Mouse (Mus musculus) Patski (cell line): ENCODE results near the gene Skint3. TPM values are rescaled to one million over a fixed set of nuclear protein-coding genes. Genes with fewer than 3 reads are reported as not detected.
A peak's percentile ranks its signal among the peaks of the same experiment; 100 is the strongest.
"Not testable (repeated sequence)": the region's sequence is repeated elsewhere in the genome, so short reads cannot be mapped to it uniquely, and the experiment has no call there.

Experiments
- ATAC-seq: fragments of 100-300 bp; one replicate; pipeline ENCODE4 v1.8.0; 2021
- CTCF ChIA-PET: fragments of 350-600 bp; sonication (Branson Sonifier 250); formaldehyde crosslinking; loops from one replicate; lab custom pipeline; 2022; ENCODE audit warnings: inconsistent platforms; lab: Charles Lee
- POLR2A ChIA-PET: fragments of 350-600 bp; sonication (Branson Sonifier 250); formaldehyde crosslinking; loops from one replicate; lab custom pipeline; 2022; ENCODE audit warnings: antibody characterized with exemption, inconsistent platforms; lab: Charles Lee
- DNase-seq: peaks from one replicate; pipeline ENCODE4 v3.0.0-alpha.2; 2011; ENCODE audit warnings: low read depth, low spot score
- H3K27me3 ChIP-seq: fragments of 371-371 bp; one replicate; pipeline ENCODE4 v1.5.1; 2021
- CTCF ChIP-seq: fragments of 100-300 bp; IDR thresholded peaks from one replicate; pipeline ENCODE4 v1.5.1; 2021
- in situ Hi-C: fragments of 300-500 bp; cut with MboI; formaldehyde crosslinking; loops from 3 replicates; pipeline ENCODE4 v1.11.1; 2018; ENCODE audit warnings: low pct_unique_long_range_greater_than_20kb, mixed read lengths
- polyA plus RNA-seq: library from polyadenylated mRNA; unstranded; gene quantifications from one replicate; pipeline ENCODE4 v1.2.3, GENCODE M21; 2021

Skint3 gene
- polyA plus RNA-seq = not detected

DNA sequence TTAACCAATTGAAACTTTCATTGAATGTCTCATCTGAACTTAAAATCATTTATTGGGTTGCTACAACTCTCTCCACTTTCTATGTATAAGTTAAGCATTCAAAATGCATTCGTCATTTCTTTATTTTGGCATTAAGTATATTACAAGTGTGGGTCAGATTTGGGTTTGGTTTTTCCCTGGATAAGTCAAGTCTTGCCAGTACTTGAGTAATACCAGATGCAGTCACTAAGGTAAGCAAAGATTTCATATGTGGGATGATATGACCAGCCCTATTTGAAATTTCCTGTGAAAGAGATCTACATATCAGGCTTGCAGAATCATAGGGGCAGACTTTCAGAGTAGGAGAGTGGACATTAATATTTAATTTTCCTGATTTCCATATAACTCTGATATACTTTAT is at the start of gene Skint3:
Gene Skint3 (plus strand): TSS at position 301 of the 400 bp plus-strand sequence.
- ChIA-PET POLR2A (no interaction called here), CTCF (no interaction called here)
- ATAC-seq = no peak
- H3K27me3 ChIP-seq = no peaks in the 10 kb centered on the region
- DNase-seq = no peak
- TF ChIP-seq CTCF = no peak
- in situ Hi-C loops = no loop called here

DNA sequence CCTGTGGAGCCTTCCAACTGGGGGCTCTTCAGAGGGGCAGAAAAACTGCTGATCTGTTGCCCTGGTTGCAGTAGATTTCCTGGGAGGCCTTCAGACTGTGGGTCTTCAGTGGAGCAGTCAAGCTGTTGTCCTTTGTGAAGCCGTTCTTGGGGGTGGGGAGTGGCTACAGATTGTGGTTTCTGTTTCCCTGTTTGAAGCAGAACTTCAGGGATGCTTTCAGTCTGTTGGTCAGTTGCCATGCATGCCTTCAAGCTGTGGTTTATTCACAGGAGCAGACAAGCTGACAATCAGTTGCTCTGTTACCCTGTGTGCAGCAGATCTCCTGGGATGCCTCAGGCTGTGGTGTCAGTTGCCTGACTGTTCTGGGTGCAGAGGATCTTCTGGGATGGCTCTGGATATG is 11.4 kb downstream of the Skint3 start:
- ChIA-PET POLR2A (no interaction called here), CTCF (no interaction called here)
- ATAC-seq = no peak
- no peaks in the 10 kb centered on the region for H3K27me3 ChIP-seq
- no peak for TF ChIP-seq CTCF
- in situ Hi-C loops = no loop called here
- no peak for DNase-seq

DNA sequence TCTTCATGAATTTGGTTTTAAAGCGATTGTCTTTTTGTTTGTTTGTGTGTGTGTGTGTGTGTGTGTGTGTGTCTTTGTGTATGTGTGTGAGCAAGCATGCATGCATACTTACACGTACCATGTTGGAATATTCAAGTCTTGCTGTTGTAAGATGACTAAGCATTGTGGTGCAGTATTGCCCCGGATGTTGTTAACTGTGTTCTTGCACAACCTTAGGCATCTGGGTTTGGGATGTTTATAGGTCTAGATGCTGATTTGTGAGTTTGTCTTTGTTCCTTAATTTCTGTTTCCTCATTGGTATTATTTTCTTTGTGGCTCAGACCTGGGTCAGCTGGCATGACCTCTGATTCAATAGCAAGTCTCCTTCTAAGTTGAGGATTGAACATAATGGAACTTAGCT is 11.9 kb downstream of the Skint3 start:
- no peak for TF ChIP-seq CTCF
- ATAC-seq (no peak), DNase-seq (no peak)
- no peaks in the 10 kb centered on the region for H3K27me3 ChIP-seq
- in situ Hi-C loops = no loop called here
- ChIA-PET POLR2A (no interaction called here), CTCF (no interaction called here)

DNA sequence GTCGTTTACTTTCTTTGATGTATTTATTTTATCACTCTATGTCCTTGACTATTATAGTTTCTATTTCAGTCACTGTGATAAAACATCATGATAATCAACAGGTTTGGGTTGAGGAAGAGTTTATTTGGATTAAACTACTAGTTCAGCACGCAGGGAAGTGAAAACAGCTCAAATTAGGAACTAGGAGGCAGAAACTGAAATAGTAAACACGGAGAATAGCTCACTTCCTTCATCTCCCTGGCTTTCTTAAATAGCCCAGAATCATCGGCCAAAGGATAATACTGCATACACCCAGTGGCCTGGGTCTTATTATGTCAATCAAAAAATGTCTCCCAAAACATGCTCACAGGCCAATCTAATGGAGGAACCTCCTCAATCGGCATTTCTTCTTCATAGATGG is 24.0 kb downstream of the Skint3 start:
- in situ Hi-C loops = no loop called here
- CTCF ChIA-PET = no interaction called here
- DNase-seq (no peak), ATAC-seq (no peak)
- no peak for TF ChIP-seq CTCF
- POLR2A ChIA-PET = no interaction called here
- H3K27me3 ChIP-seq = no peaks in the 10 kb centered on the region

DNA sequence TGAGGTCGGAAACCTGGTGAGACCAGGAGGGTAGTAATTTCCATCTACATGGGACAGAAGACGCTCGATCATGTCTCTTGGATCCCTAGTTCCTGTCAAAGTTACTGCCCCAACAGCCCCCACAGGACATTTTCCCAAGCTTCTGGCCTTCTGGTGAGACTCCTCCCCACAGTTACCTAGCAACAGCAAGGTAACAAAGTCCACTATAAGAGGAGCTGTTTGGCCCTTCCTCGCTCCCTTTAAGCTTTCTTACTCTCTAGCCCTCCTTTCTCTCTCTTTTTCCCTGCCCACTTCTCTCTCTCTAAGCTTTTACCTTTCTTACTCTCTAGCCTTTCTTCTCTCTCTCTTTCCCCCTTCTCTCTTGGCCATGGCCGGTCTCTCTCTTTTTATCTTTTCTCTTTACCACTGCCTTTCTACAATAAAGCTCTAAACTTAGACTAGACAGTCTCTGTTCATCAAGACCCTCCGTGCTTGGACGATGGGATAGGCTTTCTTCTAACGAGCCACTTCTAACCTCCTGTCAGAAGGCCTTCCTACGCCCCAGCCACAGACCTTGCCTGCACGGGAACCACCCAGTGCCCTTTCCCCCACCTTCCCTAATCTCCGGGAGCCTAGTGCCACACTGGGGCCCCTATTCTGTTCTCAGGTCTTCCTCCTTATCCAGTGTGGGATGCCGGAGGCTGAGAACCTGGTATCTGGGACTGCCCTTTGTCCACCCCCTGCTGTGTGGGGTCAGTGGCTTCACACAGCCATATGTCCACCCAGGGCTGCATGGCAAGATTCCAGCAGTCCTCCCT is 55.3 kb downstream of the Skint3 start:
- ChIA-PET CTCF (no interaction called here), POLR2A (no interaction called here)
- DNase-seq = no peak
- no peaks in the 10 kb centered on the region for H3K27me3 ChIP-seq
- in situ Hi-C loops = no loop called here
- ATAC-seq = no peak
- no peak for TF ChIP-seq CTCF

DNA sequence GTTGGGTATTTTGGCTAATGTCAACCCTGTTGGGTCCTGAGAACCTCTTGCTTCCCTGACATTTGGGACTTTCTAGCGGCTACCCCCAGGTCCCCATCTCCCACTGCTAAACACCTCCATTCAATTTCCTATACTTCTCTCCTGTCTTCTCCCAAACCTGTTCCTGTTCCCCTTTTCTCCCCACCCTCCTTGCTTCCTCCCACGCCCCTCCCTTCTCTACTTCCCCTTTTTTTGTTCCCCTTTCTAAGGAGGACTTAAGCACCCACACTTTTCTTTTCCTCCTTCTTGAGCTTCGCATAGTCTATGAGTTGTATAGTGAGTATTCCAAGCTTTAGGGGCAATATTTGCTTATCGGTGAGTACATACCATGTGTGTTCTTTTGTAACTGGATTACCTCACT is 56.4 kb downstream of the Skint3 start:
- ChIA-PET POLR2A (no interaction called here), CTCF (no interaction called here)
- no peak for ATAC-seq
- in situ Hi-C loops = no loop called here
- TF ChIP-seq CTCF = no peak
- no peaks in the 10 kb centered on the region for H3K27me3 ChIP-seq
- no peak for DNase-seq

DNA sequence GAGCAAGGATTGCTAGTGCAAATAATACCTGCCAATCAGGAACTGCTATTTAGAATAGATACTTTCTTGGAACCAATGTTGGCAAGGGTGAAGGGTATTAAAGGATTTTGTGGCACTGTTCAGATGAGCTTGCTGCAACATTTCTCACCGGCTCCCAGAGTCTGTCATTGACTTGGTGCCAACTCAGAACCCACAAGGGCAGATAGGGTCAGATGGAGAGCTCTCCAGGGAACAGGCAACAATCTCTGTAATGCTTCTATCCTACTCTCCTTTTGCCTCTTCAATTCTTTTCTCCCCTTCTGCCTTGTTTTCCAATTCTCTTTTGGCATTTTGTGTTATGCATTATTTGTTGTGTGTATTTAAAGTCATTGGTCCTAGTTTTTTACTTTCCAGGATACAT is 70.3 kb downstream of the Skint3 start:
- in situ Hi-C loops = no loop called here
- POLR2A ChIA-PET = no interaction called here
- no peaks in the 10 kb centered on the region for H3K27me3 ChIP-seq
- TF ChIP-seq CTCF = no peak
- no peak for ATAC-seq
- DNase-seq = no peak
- CTCF ChIA-PET = no interaction called here

DNA sequence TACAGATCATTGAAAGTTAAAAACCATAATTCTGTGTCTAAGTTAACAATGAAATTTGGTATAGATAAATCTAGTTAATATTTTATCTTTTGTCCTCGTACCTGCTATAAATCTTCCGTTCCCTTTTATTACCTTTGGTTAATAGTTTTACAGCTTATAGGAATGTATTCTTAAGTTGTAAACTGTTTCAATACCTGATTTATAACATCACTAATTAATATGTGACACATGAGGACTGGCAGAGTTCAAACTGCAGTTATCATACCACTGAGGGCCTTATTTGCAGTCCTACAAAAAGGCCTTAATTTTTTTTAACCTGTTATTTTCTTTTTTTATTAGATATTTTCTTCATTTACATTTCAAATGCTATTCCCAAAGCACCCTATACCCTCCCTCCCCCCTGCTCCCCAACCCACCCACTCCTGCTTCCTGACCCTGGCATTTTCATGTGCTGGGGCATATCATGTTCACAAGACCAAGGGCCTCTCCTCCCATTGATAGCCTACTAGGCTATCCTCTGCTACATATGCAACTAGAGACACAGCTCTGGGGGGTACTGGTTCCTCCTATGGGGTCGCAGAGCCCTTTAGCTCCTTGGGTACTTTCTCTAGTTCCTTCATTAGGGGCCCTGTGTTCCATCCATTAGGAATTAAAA is 70.9 kb downstream of the Skint3 start:
- DNase-seq = no peak
- POLR2A ChIA-PET = no interaction called here
- in situ Hi-C loops = no loop called here
- no peaks in the 10 kb centered on the region for H3K27me3 ChIP-seq
- no peak for ATAC-seq
- TF ChIP-seq CTCF = no peak
- CTCF ChIA-PET = no interaction called here

DNA sequence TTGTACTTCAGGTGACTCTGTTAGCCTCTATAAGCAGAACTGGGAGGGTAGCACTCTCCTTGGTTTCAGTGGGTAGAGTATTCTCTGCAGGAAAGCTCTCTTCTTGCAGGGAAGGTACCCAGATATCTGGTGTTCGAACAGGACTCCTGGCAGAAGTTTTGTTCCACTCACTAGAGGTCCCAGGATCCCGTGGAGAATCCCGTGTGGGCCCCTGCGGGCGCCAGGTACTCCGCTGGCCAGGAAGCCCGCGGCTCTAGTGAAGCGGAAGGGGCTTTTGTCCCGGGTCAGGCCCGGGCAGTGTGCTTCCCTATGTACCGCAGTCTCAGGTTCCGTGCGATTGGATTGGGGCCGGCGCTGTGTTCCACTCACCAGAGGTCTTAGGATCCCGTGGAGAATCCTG is 117.1 kb downstream of the Skint3 start:
- ATAC-seq (peak; percentile 95), DNase-seq (peak; percentile 27)
- POLR2A ChIA-PET, H3K27me3 ChIP-seq, in situ Hi-C loops, CTCF ChIA-PET: not testable (repeated sequence)

Other genes with a start within 250 kb of the Skint3 start
- gene Skint1, start 226.0 kb upstream of the Skint3 start, polyA plus RNA-seq = not detected
- not detected for gene Skint4, start 160.2 kb upstream of the Skint3 start, polyA plus RNA-seq
- not detected for gene Skint9, start 201.7 kb downstream of the Skint3 start, polyA plus RNA-seq